Mouse (Mus musculus) limb, embryonic 15.5 days (tissue): ENCODE measurements around the gene Olfm2. TPM values are rescaled to one million over a fixed set of nuclear protein-coding genes. Genes with fewer than 3 reads are reported as not detected.

Experiments
- ATAC-seq: fragments of 200-750 bp; cut with Nextera tagmentation; 2 replicates; pipeline ENCODE4 v1.8.0; 2017; ENCODE audit warnings: low read depth, moderate TSS enrichment; ENCODE audit not compliant: insufficient number of reproducible peaks, low FRiP score, low TSS enrichment
- H3K27ac ChIP-seq: fragments of 300-500 bp; sonication (generic); 2 replicates; pipeline ENCODE4 v1.5.1; 2015; ENCODE audit warnings: moderate library complexity, mild to moderate bottlenecking, inconsistent platforms
- H3K27me3 ChIP-seq: fragments of 300-500 bp; sonication (generic); 2 replicates; pipeline ENCODE4 v1.6.1; 2015; ENCODE audit warnings: inconsistent platforms
- H3K36me3 ChIP-seq: fragments of 300-500 bp; sonication (generic); 2 replicates; pipeline ENCODE4 v1.6.1; 2015; ENCODE audit warnings: inconsistent platforms
- H3K4me1 ChIP-seq: fragments of 300-500 bp; sonication (generic); 2 replicates; pipeline ENCODE4 v1.6.1; 2015; ENCODE audit warnings: inconsistent platforms
- H3K4me2 ChIP-seq: fragments of 300-500 bp; sonication (generic); 2 replicates; pipeline ENCODE4 v1.6.1; 2015; ENCODE audit warnings: mild to moderate bottlenecking, inconsistent platforms
- H3K4me3 ChIP-seq: fragments of 300-500 bp; sonication (generic); 2 replicates; pipeline ENCODE4 v1.5.1; 2015; ENCODE audit warnings: mild to moderate bottlenecking, inconsistent platforms
- H3K9ac ChIP-seq: fragments of 300-500 bp; sonication (generic); 2 replicates; pipeline ENCODE4 v1.6.1; 2015; ENCODE audit warnings: inconsistent platforms
- H3K9me3 ChIP-seq: fragments of 300-500 bp; sonication (generic); 2 replicates; pipeline ENCODE4 v1.6.1; 2016; ENCODE audit warnings: inconsistent platforms
- WGBS: fragments of 180-500 bp; shearing (Covaris S2); methylation state at CpG from one replicate; pipeline ENCODE4 v1.1.7; 2015; 5-methylcytosine and 5-hydroxymethylcytosine counted together
- polyA plus RNA-seq: library from polyadenylated mRNA; unstranded; fragments of >200 nt; fragmentation: Nextera tagmentation; extraction: Ambion mirVana; gene quantifications from 2 replicates; pipeline ENCODE4 v1.2.1, GENCODE M21; 2015

Gene Olfm2
- polyA plus RNA-seq, 1 experiment from 2014 or later: 9.3 TPM

DNA sequence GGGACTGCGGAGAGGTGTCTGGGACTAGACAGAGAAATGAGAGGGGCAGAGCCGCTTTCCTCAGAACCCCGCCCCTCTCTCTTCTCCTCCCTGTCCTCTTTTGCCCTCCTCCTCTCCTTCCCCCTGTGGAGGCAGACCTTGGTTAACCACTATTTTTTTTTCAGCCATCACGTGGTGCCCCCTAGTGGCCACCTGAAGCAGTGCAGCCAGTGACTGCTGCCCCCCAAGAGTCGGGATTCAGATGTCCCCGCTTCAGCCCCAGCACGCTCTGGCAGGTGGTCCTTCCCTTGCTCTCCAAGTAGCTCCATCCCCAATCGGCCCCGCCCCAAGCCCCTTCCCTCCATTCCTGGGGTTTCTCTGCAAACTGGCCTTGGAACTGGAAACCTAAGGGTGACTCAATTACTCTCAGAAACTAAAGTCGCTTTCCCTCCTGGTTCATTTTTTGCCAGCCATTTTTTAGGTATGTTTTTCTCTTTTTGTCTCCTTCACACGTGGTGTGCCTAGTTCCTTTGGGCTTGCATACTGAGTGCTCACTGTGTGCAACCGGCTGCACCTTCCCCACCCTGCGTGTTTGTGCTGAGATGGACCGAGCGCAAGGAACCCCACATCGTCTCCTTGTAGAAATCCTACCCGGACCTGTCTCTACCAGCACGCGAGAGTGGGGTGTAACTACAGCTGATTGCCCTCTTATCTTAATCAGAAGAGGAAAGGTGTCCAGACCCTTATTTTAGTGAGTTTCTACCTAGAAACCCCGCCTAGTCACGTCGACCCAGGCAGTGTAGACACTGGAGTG lies 2.0 kb downstream of the Olfm2 start:
- H3K27ac ChIP-seq: no peak overlapping the region
- no peaks in the 10 kb centered on the region for H3K36me3 ChIP-seq
- ATAC-seq: no peak
- WGBS: 14% methylated on average over 22 of the region's 22 CpGs
- H3K9ac ChIP-seq: no peak overlapping the region
- H3K4me2 ChIP-seq: no peak overlapping the region
- peaks cover 19% of the 10 kb centered on the region for H3K4me1 ChIP-seq
- H3K9me3 ChIP-seq: no peaks in the 10 kb centered on the region
- no peak overlapping the region for H3K4me3 ChIP-seq
- peaks cover 74% of the 10 kb centered on the region for H3K27me3 ChIP-seq

- WGBS: 2% methylated on average over 12 of the region's 12 CpGs
- Histone ChIP-seq H3K27ac (no peak overlapping the region), H3K4me1 (peaks cover 7% of the 10 kb centered on the region), H3K27me3 (peaks cover 44% of the 10 kb centered on the region), H3K9ac (no peak overlapping the region), H3K9me3 (no peaks in the 10 kb centered on the region), H3K4me2 (peak overlapping the region; percentile 35; the same call in 1 of the 2 replicates), H3K36me3 (no peaks in the 10 kb centered on the region), H3K4me3 (no peak overlapping the region; the same call in 1 of the 2 replicates)
- ATAC-seq: 0 out of 2 replicates have a peak, but pooled peaks have one; percentile 45
These were observed 5.7 kb downstream of the Olfm2 start for GRCm38 (mm10) chr9:20740407-20740806.

GRCm38 (mm10) chr9:20738251-20738999 lies 7.7 kb downstream of the Olfm2 start:
- no peak overlapping the region for H3K27ac ChIP-seq
- peaks cover 4% of the 10 kb centered on the region for H3K4me1 ChIP-seq
- no peaks in the 10 kb centered on the region for H3K9me3 ChIP-seq
- H3K4me2 ChIP-seq: no peak overlapping the region
- no peak for ATAC-seq
- no peak overlapping the region for H3K4me3 ChIP-seq
- H3K27me3 ChIP-seq: peaks cover 31% of the 10 kb centered on the region
- H3K36me3 ChIP-seq: no peaks in the 10 kb centered on the region
- 45% methylated on average over 8 of the region's 8 CpGs for WGBS
- no peak overlapping the region for H3K9ac ChIP-seq

DNA sequence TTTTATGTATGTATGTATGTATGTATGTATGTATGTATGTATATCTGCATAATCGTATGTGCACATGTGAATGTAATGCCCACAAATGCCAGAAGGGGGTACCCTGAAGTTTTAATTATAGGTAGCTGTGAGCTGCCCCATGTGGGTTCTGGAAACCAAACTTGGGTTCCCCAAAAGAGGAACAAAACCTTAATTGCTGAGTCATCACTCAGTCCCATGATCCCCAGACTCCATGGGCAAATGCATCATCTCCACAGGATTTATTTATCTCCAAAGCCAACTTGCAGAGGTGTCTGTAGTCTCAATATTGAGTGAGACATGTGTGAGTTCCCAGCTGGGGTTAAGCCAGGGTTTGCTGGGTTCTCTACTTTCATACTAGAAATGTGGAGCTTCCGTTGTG lies 8.9 kb downstream of the Olfm2 start:
- no peak for ATAC-seq
- H3K4me3 ChIP-seq: no peak overlapping the region
- H3K4me2 ChIP-seq: no peak overlapping the region
- H3K9me3 ChIP-seq: no peaks in the 10 kb centered on the region
- WGBS: 92% methylated on average over 2 of the region's 2 CpGs
- H3K27ac ChIP-seq: no peak overlapping the region
- H3K36me3 ChIP-seq: no peaks in the 10 kb centered on the region
- H3K9ac ChIP-seq: no peak overlapping the region
- peaks cover 19% of the 10 kb centered on the region; the same call in 1 of the 2 replicates for H3K27me3 ChIP-seq
- peaks cover 4% of the 10 kb centered on the region for H3K4me1 ChIP-seq

DNA sequence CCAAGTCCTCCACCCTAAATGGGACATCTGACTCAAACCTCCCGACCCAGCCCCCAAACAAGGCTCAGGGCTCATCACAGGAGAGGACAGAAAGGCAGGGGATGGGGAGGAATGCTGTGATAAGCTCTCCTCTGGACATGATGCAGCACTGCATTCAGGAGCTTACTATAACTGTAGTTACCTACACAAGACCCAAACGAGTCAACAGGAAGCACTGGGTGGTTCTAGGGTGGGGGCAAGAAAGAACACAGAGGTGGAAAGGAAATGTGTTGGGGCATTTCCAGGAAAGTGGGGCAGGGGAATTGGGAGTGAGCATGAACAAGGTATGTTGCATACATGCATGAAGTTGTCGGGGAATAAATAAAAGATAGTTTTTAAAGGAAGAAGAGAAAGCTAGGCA lies 11.5 kb downstream of the Olfm2 start:
- Histone ChIP-seq H3K9ac (no peak overlapping the region), H3K4me1 (no peaks in the 10 kb centered on the region), H3K27ac (no peak overlapping the region), H3K27me3 (peaks cover 22% of the 10 kb centered on the region), H3K9me3 (no peaks in the 10 kb centered on the region), H3K36me3 (no peaks in the 10 kb centered on the region), H3K4me3 (no peak overlapping the region), H3K4me2 (no peak overlapping the region)
- WGBS: 69% methylated on average over 3 of the region's 3 CpGs
- ATAC-seq: no peak

- Histone ChIP-seq H3K9me3 (no peaks in the 10 kb centered on the region), H3K9ac (no peak overlapping the region), H3K4me2 (no peak overlapping the region), H3K27ac (no peak overlapping the region), H3K36me3 (no peaks in the 10 kb centered on the region), H3K4me3 (no peak overlapping the region), H3K27me3 (peaks cover 46% of the 10 kb centered on the region), H3K4me1 (peaks cover 14% of the 10 kb centered on the region)
- ATAC-seq: no peak
- WGBS: 60% methylated on average over 4 of the region's 4 CpGs
These were observed 14.4 kb downstream of the Olfm2 start for GRCm38 (mm10) chr9:20731797-20732196.

DNA sequence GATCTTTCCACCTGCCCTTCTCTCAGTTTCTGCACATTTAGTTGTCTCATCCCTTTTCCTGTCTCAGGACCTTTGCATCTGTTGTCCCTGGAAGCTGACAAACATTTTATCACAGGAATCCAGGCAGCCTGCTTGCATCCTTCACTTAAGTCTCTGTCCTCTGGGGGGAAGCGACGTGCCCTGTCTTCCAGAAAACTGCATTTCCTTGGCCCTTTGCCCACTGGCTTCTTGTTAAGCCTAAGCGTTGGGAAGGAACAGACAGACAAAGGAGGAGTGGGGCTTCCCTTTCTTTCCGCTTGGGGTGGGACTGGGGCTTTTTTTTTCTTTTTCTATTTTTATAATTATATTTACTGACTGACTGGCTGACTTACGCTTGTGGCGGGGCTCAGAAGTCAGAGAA lies 16.7 kb downstream of the Olfm2 start:
- ATAC-seq: no peak
- Histone ChIP-seq H3K27me3 (peaks cover 68% of the 10 kb centered on the region), H3K36me3 (no peaks in the 10 kb centered on the region), H3K27ac (no peak overlapping the region), H3K4me3 (no peak overlapping the region), H3K9me3 (no peaks in the 10 kb centered on the region), H3K9ac (no peak overlapping the region), H3K4me2 (no peak overlapping the region), H3K4me1 (peaks cover 23% of the 10 kb centered on the region)
- 37% methylated on average over 6 of the region's 6 CpGs for WGBS

- no peaks in the 10 kb centered on the region for H3K36me3 ChIP-seq
- H3K9ac ChIP-seq: peak overlapping the region; percentile 28
- H3K4me1 ChIP-seq: peaks cover 23% of the 10 kb centered on the region
- ATAC-seq: peak; percentile 25; the same call in 1 of the 2 replicates
- H3K4me3 ChIP-seq: peak overlapping the region; percentile 48
- peaks cover 74% of the 10 kb centered on the region for H3K27me3 ChIP-seq
- H3K27ac ChIP-seq: no peak overlapping the region
- H3K9me3 ChIP-seq: no peaks in the 10 kb centered on the region
- peak overlapping the region; percentile 97 for H3K4me2 ChIP-seq
- WGBS: 1% methylated on average over 45 of the region's 46 CpGs
These were observed 18.5 kb downstream of the Olfm2 start for GRCm38 (mm10) chr9:20727601-20728113.

GRCm38 (mm10) chr9:20726859-20727600 lies 19.1 kb downstream of the Olfm2 start:
- Histone ChIP-seq H3K27me3 (peaks cover 74% of the 10 kb centered on the region), H3K4me3 (peak overlapping the region; percentile 48), H3K4me2 (peak overlapping the region; percentile 97), H3K9ac (peak overlapping the region; percentile 28), H3K4me1 (peaks cover 23% of the 10 kb centered on the region), H3K36me3 (no peaks in the 10 kb centered on the region), H3K27ac (no peak overlapping the region), H3K9me3 (no peaks in the 10 kb centered on the region)
- 0 out of 2 replicates have a peak, but pooled peaks have one; percentile 12 for ATAC-seq
- WGBS: under 1% methylated on average over 49 of the region's 54 CpGs

DNA sequence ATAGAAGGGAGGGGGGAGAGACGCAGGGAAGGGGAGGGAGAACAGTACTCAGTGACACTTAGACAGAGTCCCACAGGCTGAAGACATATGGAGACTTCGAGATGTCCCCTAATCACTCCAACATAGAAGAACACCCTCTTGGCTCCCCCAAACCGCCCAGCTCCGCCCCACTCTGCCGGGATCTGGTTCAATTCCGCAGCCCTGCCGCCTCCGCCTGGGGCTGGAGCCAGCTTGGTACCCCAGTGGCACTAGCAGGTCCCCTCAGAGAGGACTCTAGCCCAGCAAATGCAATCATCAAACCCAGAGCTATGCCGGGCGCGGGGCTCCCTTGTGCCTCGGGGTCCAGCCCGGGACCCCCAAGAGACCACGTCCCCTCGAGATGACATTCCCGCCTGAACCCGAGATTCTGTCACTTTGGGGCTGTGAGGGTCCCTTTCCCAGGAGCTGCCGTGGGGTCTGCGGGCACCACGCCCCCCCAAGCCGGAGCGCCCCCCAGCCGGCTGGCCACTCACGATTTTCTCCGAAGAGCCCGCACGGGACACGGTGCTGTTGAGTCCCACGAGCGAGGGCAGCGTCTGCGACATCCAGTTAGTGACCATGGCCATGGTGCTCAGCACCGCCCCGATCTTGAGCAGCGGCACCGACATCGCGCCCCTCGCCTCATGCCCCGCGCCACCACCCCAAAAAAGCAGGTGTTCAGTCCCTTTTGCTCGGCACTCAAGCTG lies 19.9 kb downstream of the Olfm2 start:
- Histone ChIP-seq H3K36me3 (no peaks in the 10 kb centered on the region), H3K4me2 (peak overlapping the region; percentile 97), H3K9ac (0 out of 2 replicates have a peak overlapping the region, but pooled peaks have one; percentile 28), H3K27me3 (peaks cover 74% of the 10 kb centered on the region), H3K9me3 (no peaks in the 10 kb centered on the region), H3K4me1 (peaks cover 23% of the 10 kb centered on the region), H3K4me3 (peak overlapping the region; percentile 48), H3K27ac (no peak overlapping the region)
- ATAC-seq: no peak
- WGBS: 2% methylated on average over 42 of the region's 42 CpGs

DNA sequence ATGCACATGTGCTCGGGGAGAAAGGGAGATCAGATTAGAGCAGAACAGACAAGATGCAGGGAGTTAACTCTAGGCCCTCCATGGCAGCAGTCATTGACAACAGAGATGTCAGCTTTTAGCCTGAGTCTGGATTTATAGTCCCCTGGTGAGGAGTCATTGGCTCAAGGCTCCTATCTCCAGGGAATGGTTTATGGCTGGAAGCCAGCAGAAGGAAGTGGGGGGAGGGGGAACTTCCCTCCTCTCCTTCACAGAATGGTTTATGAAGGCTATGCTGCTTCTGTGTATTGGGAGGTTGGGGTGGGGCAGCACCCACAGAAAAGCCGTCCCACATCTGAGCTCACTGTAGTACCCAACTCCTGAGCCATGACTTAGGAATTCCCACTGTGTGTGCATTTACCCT lies 24.6 kb downstream of the Olfm2 start:
- Histone ChIP-seq H3K4me1 (peaks cover 7% of the 10 kb centered on the region), H3K27ac (no peak overlapping the region), H3K9ac (no peak overlapping the region), H3K27me3 (peaks cover 32% of the 10 kb centered on the region), H3K36me3 (no peaks in the 10 kb centered on the region), H3K4me3 (no peak overlapping the region), H3K4me2 (no peak overlapping the region), H3K9me3 (no peaks in the 10 kb centered on the region)
- no peak for ATAC-seq
- 36% methylated on average over 2 of the region's 2 CpGs for WGBS
